Mouse (Mus musculus): Measurements from ENCODE around the gene Olfr1450. TPM values are rescaled to one million over a fixed set of nuclear protein-coding genes. Genes with fewer than 3 reads are reported as not detected.

Olfr1450 gene
- not detected in 4 replicates for total RNA-seq (2023; ENCODE audit: inconsistent age)

DNA sequence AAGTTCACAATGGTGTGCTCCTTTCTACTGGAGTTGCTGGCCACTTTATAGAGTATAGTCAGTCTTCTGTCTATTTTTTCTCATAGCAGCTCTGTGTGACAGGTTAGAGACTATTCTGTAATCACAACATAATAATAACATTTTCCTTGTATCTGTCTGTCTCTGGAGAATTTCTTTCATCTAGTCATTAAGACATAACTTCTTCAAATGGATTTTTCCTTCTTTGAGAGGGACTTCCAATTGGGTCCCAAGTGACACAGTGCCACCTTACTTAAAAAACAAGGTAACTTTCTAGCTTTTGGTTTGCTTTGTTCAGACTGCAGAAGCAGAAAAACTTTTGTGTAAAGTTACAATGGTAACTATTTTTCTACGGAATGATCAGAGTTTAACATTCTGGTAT is at the start of gene Olfr1450:
Gene Olfr1450, plus strand, starts transcription at position 301 of the 400 bp plus-strand sequence.

DNA sequence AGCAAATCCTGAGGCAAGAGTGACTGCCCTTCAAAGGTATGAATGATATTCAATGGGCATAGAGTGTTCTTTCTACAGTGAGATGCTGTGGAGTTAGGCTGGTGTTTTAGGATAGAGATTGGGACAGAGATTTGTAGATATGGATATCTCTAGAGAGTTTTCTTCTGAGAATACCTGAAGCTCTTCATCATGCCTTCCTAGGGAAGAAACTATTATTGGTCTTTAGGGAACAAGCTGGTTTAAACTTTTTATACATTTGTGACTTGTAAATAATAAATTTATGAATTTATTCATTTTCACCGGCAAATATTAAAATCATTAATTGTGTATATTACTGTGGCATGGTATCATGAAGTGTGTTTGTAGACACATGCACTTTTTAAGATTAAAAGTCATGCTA is 46.4 kb upstream of the Olfr1450 start, which contains the start of gene Olfr1447:
Gene Olfr1447, minus strand, starts transcription at position 101 of the 400 bp plus-strand sequence.

DNA sequence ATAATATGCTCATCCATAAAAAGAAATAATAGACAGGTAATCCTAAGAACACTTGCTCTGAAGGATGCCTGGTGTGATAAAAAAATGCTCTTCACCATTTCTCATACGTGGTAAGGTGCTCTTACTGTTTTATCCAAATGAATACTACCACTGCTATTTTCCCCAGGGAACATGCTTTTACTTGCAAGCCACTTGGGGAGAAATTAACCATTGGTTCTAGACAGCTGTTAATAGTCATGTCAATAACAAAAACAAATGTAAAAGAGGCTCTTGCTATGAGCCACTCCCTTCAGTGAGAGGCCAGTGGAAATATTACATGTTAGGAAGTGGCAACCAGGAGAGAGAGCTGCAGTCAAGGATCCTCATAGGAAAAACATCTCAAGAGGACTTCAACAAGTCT is 25.7 kb upstream of the Olfr1450 start, which contains the start of gene Olfr1448:
Gene Olfr1448, minus strand, starts transcription at position 101 of the 400 bp plus-strand sequence.

DNA sequence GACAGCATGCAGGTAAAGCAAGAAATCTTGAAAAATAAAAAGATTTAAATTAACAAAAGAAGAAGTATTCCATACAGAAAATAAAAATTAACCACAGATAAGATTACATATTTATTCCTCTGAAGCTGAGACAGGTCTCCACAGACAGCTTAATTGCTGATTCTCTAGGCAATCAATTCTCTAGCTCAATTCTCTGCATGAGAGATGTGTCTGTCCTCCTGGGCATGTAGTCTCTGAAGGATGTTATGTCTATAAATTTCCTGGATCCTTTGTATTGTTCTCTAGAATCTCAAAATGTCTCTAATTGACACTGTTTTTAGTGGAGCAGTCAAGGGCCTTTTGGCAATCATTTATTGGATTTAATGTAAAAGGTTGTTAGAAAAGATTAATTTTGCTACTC is 19.5 kb upstream of the Olfr1450 start, which contains the start of gene Olfr1449:
Gene Olfr1449, plus strand, starts transcription at position 301 of the 400 bp plus-strand sequence.

DNA sequence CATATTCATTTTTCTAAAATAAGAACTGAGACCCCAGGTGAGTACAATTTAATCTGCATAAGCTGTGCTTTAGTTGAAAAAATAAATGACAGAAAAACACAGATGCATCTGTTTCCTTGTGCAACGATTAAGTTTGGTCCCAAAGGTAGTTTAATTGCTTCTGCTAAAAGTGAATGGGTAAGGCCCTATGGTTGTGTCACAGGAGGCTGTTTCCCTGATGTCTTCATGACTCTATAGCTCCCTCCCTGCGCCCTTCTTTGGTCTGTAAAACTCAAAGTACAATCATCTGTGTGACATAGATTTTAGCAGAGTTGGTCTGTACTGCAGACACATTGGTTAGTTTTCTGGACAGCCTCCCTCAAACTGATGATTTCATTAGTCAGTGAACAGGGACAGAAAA is 44.7 kb downstream of the Olfr1450 start, which contains the start of gene Olfr1451:
Gene Olfr1451, plus strand, starts transcription at position 301 of the 400 bp plus-strand sequence.

Other genes with a start within 250 kb of the Olfr1450 start
- 3.6 to 5.9 TPM (median 4.2 TPM) in 4 replicates for gene Cntf, start 184.6 kb upstream of the Olfr1450 start, total RNA-seq (2023; ENCODE audit: inconsistent age)
- gene Zfp91, start 154.1 kb upstream of the Olfr1450 start, total RNA-seq (2023; ENCODE audit: inconsistent age), result 85.2 to 90.8 TPM (median 88.5 TPM) in 4 replicates
- 81.9 to 88.1 TPM (median 84.2 TPM) in 4 replicates for gene Lpxn, start 154.1 kb upstream of the Olfr1450 start, total RNA-seq (2023; ENCODE audit: inconsistent age)
- gene Gm5244, start 103.6 kb upstream of the Olfr1450 start, total RNA-seq (2023; ENCODE audit: inconsistent age), result 2.7 to 5.5 TPM (median 4.1 TPM) in 4 replicates
- 0.61 to 1.3 TPM (median 0.63 TPM) in 4 replicates for gene Olfr1444, start 93.0 kb upstream of the Olfr1450 start, total RNA-seq (2023; ENCODE audit: inconsistent age)
- not detected in 4 replicates for gene Olfr1445, start 66.4 kb upstream of the Olfr1450 start, total RNA-seq (2023; ENCODE audit: inconsistent age)
- not detected in 4 replicates for gene Olfr1446, start 56.7 kb upstream of the Olfr1450 start, total RNA-seq (2023; ENCODE audit: inconsistent age)
- not detected in 4 replicates for gene Olfr1447, start 46.5 kb upstream of the Olfr1450 start, total RNA-seq (2023; ENCODE audit: inconsistent age)
- gene Olfr1448, start 25.8 kb upstream of the Olfr1450 start, total RNA-seq (2023; ENCODE audit: inconsistent age), result not detected in 4 replicates
- gene Olfr1449, start 19.4 kb upstream of the Olfr1450 start, total RNA-seq (2023; ENCODE audit: inconsistent age), result not detected in 4 replicates
- gene Olfr1451, start 44.8 kb downstream of the Olfr1450 start, total RNA-seq (2023; ENCODE audit: inconsistent age), result not detected in 4 replicates
- not detected in 4 replicates for gene Olfr1453, start 78.1 kb downstream of the Olfr1450 start, total RNA-seq (2023; ENCODE audit: inconsistent age)
- not detected in 4 replicates for gene Olfr1454, start 110.4 kb downstream of the Olfr1450 start, total RNA-seq (2023; ENCODE audit: inconsistent age)
- not detected in 4 replicates for gene Olfr1457, start 147.6 kb downstream of the Olfr1450 start, total RNA-seq (2023; ENCODE audit: inconsistent age)
- gene Olfr1458, start 156.5 kb downstream of the Olfr1450 start, total RNA-seq (2023; ENCODE audit: inconsistent age), result not detected in 4 replicates
- 0.09 TPM in 2 of 4 replicates, not detected in the others for gene Olfr1459, start 199.3 kb downstream of the Olfr1450 start, total RNA-seq (2023; ENCODE audit: inconsistent age)
- gene Olfr1461, start 212.7 kb downstream of the Olfr1450 start, total RNA-seq (2023; ENCODE audit: inconsistent age), result not detected in 4 replicates
- gene Olfr1462, start 235.5 kb downstream of the Olfr1450 start, total RNA-seq (2023; ENCODE audit: inconsistent age), result not detected in 4 replicates